Mouse (Mus musculus): ENCODE data around the gene Ptpru. TPM values are rescaled to one million over a fixed set of nuclear protein-coding genes. Genes with fewer than 3 reads are reported as not detected.
"Not testable (repeated sequence)": the region's sequence is repeated elsewhere in the genome, so short reads cannot be mapped to it uniquely, and the experiment has no call there.

Gene Ptpru
- polyA plus RNA-seq, 1 experiment from 2014 or later, result 3.1 TPM

DNA sequence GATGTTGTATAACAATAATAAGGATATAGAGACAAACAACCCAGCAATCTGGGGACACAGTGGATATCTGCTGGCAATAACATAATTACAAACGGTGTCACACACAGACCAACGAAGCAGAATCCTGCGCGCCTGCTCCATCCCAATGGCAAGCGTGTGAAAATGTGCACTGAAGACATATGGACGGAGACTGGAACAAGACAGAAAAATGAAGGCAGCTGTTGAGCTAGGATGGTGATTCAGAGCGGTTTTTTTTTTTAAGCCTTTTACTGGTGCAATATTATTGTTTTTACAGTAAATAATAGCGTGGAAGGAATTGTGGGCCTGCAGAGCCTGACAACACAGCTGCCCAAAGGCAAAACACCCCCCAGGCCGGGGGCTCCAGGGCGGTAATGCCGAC, 25.6 kb downstream of the Ptpru start:
- no peak for ATAC-seq (ENCODE audit: low FRiP score, low TSS enrichment)

GRCm38 (mm10) chr4:131805255-131805654, 32.8 kb downstream of the Ptpru start:
- WGBS, result 58% methylated on average over 3 of the region's 3 CpGs
- Histone ChIP-seq H3K4me3 (ENCODE audit: low read depth, low read length) (no peak overlapping the region), H3K36me3 (ENCODE audit: control insufficient read depth, insufficient read depth, low read length) (no peaks in the 10 kb centered on the region), H3K4me2 (replicated peaks; ENCODE audit: low read depth) (no peak overlapping the region), H3K27ac (replicated peaks) (no peak overlapping the region), H3K9ac (ENCODE audit: low read length) (no peak overlapping the region), H3K9me3 (ENCODE audit: control insufficient read depth, low read length) (no peaks in the 10 kb centered on the region), H3K4me1 (replicated peaks; ENCODE audit: control insufficient read depth, insufficient read depth) (no peaks in the 10 kb centered on the region), H3K27me3 (ENCODE audit: control insufficient read depth, insufficient read depth, low read length) (no peaks in the 10 kb centered on the region)
- DNase-seq (ENCODE audit: low spot score) (no peak), ATAC-seq (ENCODE audit: low FRiP score, low TSS enrichment) (no peak)
- TF ChIP-seq EP300 (optimal IDR thresholded peaks at IDR 0.05), result no peak
- no peak for TF ChIP-seq CTCF (IDR thresholded peaks at IDR 0.05; ENCODE audit: low read depth)

More for the DNA sequence above, 25.6 kb downstream of the Ptpru start:
- Histone ChIP-seq H3K36me3 (ENCODE audit: control insufficient read depth, insufficient read depth, low read length) (no peaks in the 10 kb centered on the region), H3K9ac (ENCODE audit: low read length) (no peak overlapping the region), H3K4me2 (replicated peaks; ENCODE audit: low read depth) (no peak overlapping the region), H3K4me1 (replicated peaks; ENCODE audit: control insufficient read depth, insufficient read depth) (no peaks in the 10 kb centered on the region), H3K4me3 (ENCODE audit: low read depth, low read length) (no peak overlapping the region), H3K27ac (replicated peaks) (no peak overlapping the region), H3K27me3 (ENCODE audit: control insufficient read depth, insufficient read depth, low read length) (no peaks in the 10 kb centered on the region), H3K9me3 (ENCODE audit: control insufficient read depth, low read length) (no peaks in the 10 kb centered on the region)
- 71% methylated on average over 11 of the region's 11 CpGs for WGBS
- TF ChIP-seq EP300 (optimal IDR thresholded peaks at IDR 0.05), result no peak
- no peak for TF ChIP-seq CTCF (IDR thresholded peaks at IDR 0.05; ENCODE audit: low read depth)
- DNase-seq (ENCODE audit: low spot score), result no peak

DNA sequence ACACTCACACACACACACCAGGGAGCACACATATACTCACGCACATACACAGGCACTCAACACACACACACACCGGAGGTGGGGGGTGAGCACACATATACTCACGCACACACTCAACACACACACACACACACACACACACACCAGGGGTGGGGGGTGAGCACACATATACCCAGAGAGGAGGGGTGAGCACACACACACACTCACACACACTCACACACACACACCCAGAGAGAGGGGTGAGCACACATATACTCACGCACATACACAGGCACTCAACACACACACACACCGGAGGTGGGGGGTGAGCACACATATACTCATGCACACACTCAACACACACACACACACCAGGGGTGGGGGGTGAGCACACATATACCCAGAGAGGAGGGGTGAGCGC, 33.4 kb downstream of the Ptpru start:
- WGBS, result 96% methylated on average over 5 of the region's 6 CpGs
- H3K9me3 ChIP-seq (ENCODE audit: control insufficient read depth, low read length); H3K27me3 ChIP-seq (ENCODE audit: control insufficient read depth, insufficient read depth, low read length); H3K36me3 ChIP-seq (ENCODE audit: control insufficient read depth, insufficient read depth, low read length); H3K4me1 ChIP-seq (replicated peaks; ENCODE audit: control insufficient read depth, insufficient read depth); H3K4me2 ChIP-seq (replicated peaks; ENCODE audit: low read depth); H3K4me3 ChIP-seq (ENCODE audit: low read depth, low read length); DNase-seq (ENCODE audit: low spot score); H3K9ac ChIP-seq (ENCODE audit: low read length); H3K27ac ChIP-seq (replicated peaks): not testable (repeated sequence)
- ATAC-seq (ENCODE audit: low FRiP score, low TSS enrichment), result peak; percentile 59

DNA sequence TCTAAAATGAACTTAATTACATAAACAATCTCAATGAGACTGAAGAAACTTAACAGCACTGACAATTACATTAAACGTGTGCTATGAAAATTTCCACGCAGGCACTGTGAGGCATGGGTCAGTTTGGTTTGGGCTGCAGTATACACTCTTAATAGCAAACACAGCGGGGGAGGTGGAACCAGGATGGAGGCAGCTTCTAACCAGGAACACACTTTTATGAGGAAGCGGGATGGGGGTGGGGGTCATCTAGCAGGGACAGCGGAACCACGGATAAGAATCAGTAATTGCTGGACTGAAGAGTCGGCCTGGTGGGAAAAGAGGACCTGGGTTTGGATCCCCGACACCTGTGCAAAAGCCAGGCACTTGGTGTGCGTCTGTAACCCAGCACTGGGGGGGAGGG, 34.2 kb downstream of the Ptpru start:
- H3K27ac ChIP-seq (replicated peaks), result no peak overlapping the region
- H3K36me3 ChIP-seq (ENCODE audit: control insufficient read depth, insufficient read depth, low read length), result no peaks in the 10 kb centered on the region
- no peak for TF ChIP-seq EP300 (optimal IDR thresholded peaks at IDR 0.05)
- no peak for TF ChIP-seq CTCF (IDR thresholded peaks at IDR 0.05; ENCODE audit: low read depth)
- no peak overlapping the region for H3K4me2 ChIP-seq (replicated peaks; ENCODE audit: low read depth)
- H3K4me3 ChIP-seq (ENCODE audit: low read depth, low read length), result no peak overlapping the region
- ATAC-seq (ENCODE audit: low FRiP score, low TSS enrichment) (no peak), DNase-seq (ENCODE audit: low spot score) (no peak)
- no peaks in the 10 kb centered on the region for H3K4me1 ChIP-seq (replicated peaks; ENCODE audit: control insufficient read depth, insufficient read depth)
- H3K27me3 ChIP-seq (ENCODE audit: control insufficient read depth, insufficient read depth, low read length), result no peaks in the 10 kb centered on the region
- 61% methylated on average over 9 of the region's 9 CpGs for WGBS
- no peaks in the 10 kb centered on the region for H3K9me3 ChIP-seq (ENCODE audit: control insufficient read depth, low read length)
- H3K9ac ChIP-seq (ENCODE audit: low read length), result no peak overlapping the region

DNA sequence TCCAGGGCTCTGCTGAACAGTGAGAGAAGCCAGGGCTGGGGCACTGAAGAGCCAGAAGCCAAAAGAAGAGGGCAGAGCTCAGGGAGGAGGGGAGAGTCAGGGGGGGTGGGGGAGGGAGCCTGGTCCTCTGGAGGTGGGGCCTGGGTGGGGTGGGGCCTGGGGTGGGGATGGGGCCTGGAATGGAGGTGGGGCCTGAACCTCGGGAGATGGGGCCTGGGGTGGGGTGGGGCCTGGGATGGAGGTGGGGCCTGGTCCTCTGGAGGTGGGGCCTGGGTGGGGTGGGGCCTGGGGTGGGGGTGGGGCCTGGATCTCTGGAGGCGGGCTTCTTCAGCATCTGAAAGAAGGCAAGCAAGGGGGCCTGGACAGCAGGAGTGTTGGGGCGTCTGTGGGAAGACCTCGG, 39.1 kb downstream of the Ptpru start:
- H3K4me2 ChIP-seq (replicated peaks; ENCODE audit: low read depth), result no peak overlapping the region
- DNase-seq (ENCODE audit: low spot score), result no peak
- H3K4me3 ChIP-seq (ENCODE audit: low read depth, low read length), result no peak overlapping the region
- H3K36me3 ChIP-seq (ENCODE audit: control insufficient read depth, insufficient read depth, low read length), result no peaks in the 10 kb centered on the region
- no peaks in the 10 kb centered on the region for H3K9me3 ChIP-seq (ENCODE audit: control insufficient read depth, low read length)
- no peak for ATAC-seq (ENCODE audit: low FRiP score, low TSS enrichment)
- no peaks in the 10 kb centered on the region for H3K4me1 ChIP-seq (replicated peaks; ENCODE audit: control insufficient read depth, insufficient read depth)
- WGBS, result 60% methylated on average over 4 of the region's 4 CpGs
- H3K27ac ChIP-seq (replicated peaks), result no peak overlapping the region
- no peaks in the 10 kb centered on the region for H3K27me3 ChIP-seq (ENCODE audit: control insufficient read depth, insufficient read depth, low read length)
- no peak overlapping the region for H3K9ac ChIP-seq (ENCODE audit: low read length)
- TF ChIP-seq EP300 (optimal IDR thresholded peaks at IDR 0.05) (no peak), CTCF (IDR thresholded peaks at IDR 0.05; ENCODE audit: low read depth) (no peak)

- no peak overlapping the region for H3K9ac ChIP-seq (ENCODE audit: low read length)
- H3K4me3 ChIP-seq (ENCODE audit: low read depth, low read length), result no peak overlapping the region
- TF ChIP-seq CTCF (IDR thresholded peaks at IDR 0.05; ENCODE audit: low read depth) (no peak), EP300 (optimal IDR thresholded peaks at IDR 0.05) (no peak)
- ATAC-seq (ENCODE audit: low FRiP score, low TSS enrichment) (no peak), DNase-seq (ENCODE audit: low spot score) (no peak)
- no peak overlapping the region for H3K27ac ChIP-seq (replicated peaks)
- no peaks in the 10 kb centered on the region for H3K4me1 ChIP-seq (replicated peaks; ENCODE audit: control insufficient read depth, insufficient read depth)
- 61% methylated on average over 12 of the region's 12 CpGs for WGBS
- no peaks in the 10 kb centered on the region for H3K27me3 ChIP-seq (ENCODE audit: control insufficient read depth, insufficient read depth, low read length)
- no peaks in the 10 kb centered on the region for H3K9me3 ChIP-seq (ENCODE audit: control insufficient read depth, low read length)
- no peak overlapping the region for H3K4me2 ChIP-seq (replicated peaks; ENCODE audit: low read depth)
- no peaks in the 10 kb centered on the region for H3K36me3 ChIP-seq (ENCODE audit: control insufficient read depth, insufficient read depth, low read length)
These were observed 40.2 kb downstream of the Ptpru start for GRCm38 (mm10) chr4:131797920-131798319.

Data from stomach, postnatal 0 days (tissue).